Mouse (Mus musculus) MEL (cell line): ENCODE measurements around the gene Numbl. TPM values are rescaled to one million over a fixed set of nuclear protein-coding genes. Genes with fewer than 3 reads are reported as not detected.

Experiments used
- DNase-seq: peaks from one replicate; pipeline ENCODE4 v3.0.0; 2011; ENCODE audit warnings: low read depth, low spot score
- H3K27ac ChIP-seq: 2 replicates; pipeline ENCODE4 v1.5.1; 2012; ENCODE audit warnings: low read depth, mild to moderate bottlenecking, control low read depth, low read length, moderate library complexity; ENCODE audit not compliant: control insufficient read depth
- H3K27me3 ChIP-seq, 2 experiments: fragments of 150-350 bp in 1 of 2; sonication (generic) in 1 of 2; 2 replicates each; pipeline ENCODE4 v1.6.1; 2012; ENCODE audit warnings: low read length in 2 of 2, mild to moderate bottlenecking in 2 of 2, improper control_type of control experiment in 1 of 2, moderate library complexity in 1 of 2; ENCODE audit not compliant: insufficient read depth in 2 of 2, control insufficient read depth in 1 of 2
- H3K36me3 ChIP-seq, 2 experiments: 2 replicates each; pipeline ENCODE4 v1.6.1; 2012 to 2014; ENCODE audit warnings: low read length in 2 of 2, improper control_type of control experiment in 1 of 2, inconsistent platforms in 1 of 2, mild to moderate bottlenecking in 1 of 2; ENCODE audit not compliant: insufficient read depth in 2 of 2, control insufficient read depth in 1 of 2
- H3K4me1 ChIP-seq, 2 experiments: fragments of 150-350 bp in 1 of 2; sonication (generic) in 1 of 2; 2 replicates each; pipeline ENCODE4 v1.6.1; 2012; ENCODE audit warnings: low read length in 2 of 2, improper control_type of control experiment in 1 of 2, mild to moderate bottlenecking in 1 of 2; ENCODE audit not compliant: insufficient read depth in 2 of 2, control insufficient read depth in 1 of 2
- H3K4me3 ChIP-seq, 2 experiments: fragments of 150-350 bp in 1 of 2; sonication (generic) in 1 of 2; 2 replicates each; pipeline ENCODE4 v1.5.1; 2012; ENCODE audit warnings: low read depth in 2 of 2, low read length in 2 of 2, mild to moderate bottlenecking in 2 of 2, moderate library complexity in 2 of 2, control low read depth in 1 of 2, improper control_type of control experiment in 1 of 2; ENCODE audit not compliant: control insufficient read depth in 1 of 2, insufficient read depth in 1 of 2
- H3K79me2 ChIP-seq: 2 replicates; pipeline ENCODE4 v1.6.1; 2012; ENCODE audit warnings: mild to moderate bottlenecking, low read length, moderate library complexity; ENCODE audit not compliant: control insufficient read depth, poor library complexity, insufficient read depth
- H3K9ac ChIP-seq: 2 replicates; pipeline ENCODE4 v1.6.1; 2012; ENCODE audit warnings: low read depth, mild to moderate bottlenecking, control low read depth, low read length, moderate library complexity; ENCODE audit not compliant: control insufficient read depth, poor library complexity, severe bottlenecking
- H3K9me3 ChIP-seq: fragments of 150-350 bp; sonication (generic); replicated peaks from 2 replicates; pipeline ENCODE4 v1.6.1; 2012; ENCODE audit warnings: mild to moderate bottlenecking, low read length, improper control_type of control experiment, moderate library complexity; ENCODE audit not compliant: insufficient read depth
- BHLHE40 ChIP-seq: IDR thresholded peaks from 2 replicates; pipeline ENCODE4 v1.6.1; 2012; ENCODE audit warnings: low read depth, mild to moderate bottlenecking, inconsistent platforms, low read length, improper control_type of control experiment, borderline replicate concordance
- CTCF ChIP-seq, 3 experiments: IDR thresholded peaks in 2 of 3; conservative IDR thresholded peaks in 1 of 3; 2 replicates each; pipeline ENCODE4 v1.5.1; 2011 to 2012; ENCODE audit warnings: low read length in 3 of 3, low read depth in 2 of 3, mild to moderate bottlenecking in 2 of 3, improper control_type of control experiment in 1 of 3, inconsistent platforms in 1 of 3, mixed read lengths in 1 of 3, moderate library complexity in 1 of 3; ENCODE audit not compliant: control insufficient read depth in 1 of 3, insufficient read depth in 1 of 3, poor library complexity in 1 of 3, severe bottlenecking in 1 of 3
- E2F4 ChIP-seq: IDR thresholded peaks from 2 replicates; pipeline ENCODE4 v1.6.1; 2011; ENCODE audit warnings: low read depth, low read length, improper control_type of control experiment, borderline replicate concordance
- ELF1 ChIP-seq: IDR thresholded peaks from 2 replicates; pipeline ENCODE4 v1.6.1; 2014; ENCODE audit warnings: low read depth, mild to moderate bottlenecking, inconsistent platforms, low read length, improper control_type of control experiment, moderate library complexity
- EP300 ChIP-seq, 2 experiments: IDR thresholded peaks; 2 replicates each; pipeline ENCODE4 v1.6.1; 2011; ENCODE audit warnings: improper control_type of control experiment in 2 of 2, low read length in 2 of 2, low read depth in 1 of 2, mild to moderate bottlenecking in 1 of 2
- HCFC1 ChIP-seq: IDR thresholded peaks from 2 replicates; pipeline ENCODE4 v1.6.1; 2012; ENCODE audit warnings: low read depth, mild to moderate bottlenecking, inconsistent platforms, low read length, improper control_type of control experiment, moderate library complexity
- KAT2A ChIP-seq: conservative IDR thresholded peaks from 2 replicates; pipeline ENCODE4 v1.6.1; 2012; ENCODE audit warnings: low read depth, low read length, improper control_type of control experiment, inconsistent platforms
- MXI1 ChIP-seq: IDR thresholded peaks from 2 replicates; pipeline ENCODE4 v1.6.1; 2011; ENCODE audit warnings: mild to moderate bottlenecking, low read depth, low read length, improper control_type of control experiment
- MYB ChIP-seq: IDR thresholded peaks from 2 replicates; pipeline ENCODE4 v1.6.1; 2011; ENCODE audit warnings: mild to moderate bottlenecking, low read depth, low read length, improper control_type of control experiment
- POLR2AphosphoS5 ChIP-seq: IDR thresholded peaks from 2 replicates; pipeline ENCODE4 v1.6.1; 2012; ENCODE audit warnings: low read depth, borderline replicate concordance, mild to moderate bottlenecking, inconsistent platforms, low read length, moderate library complexity, mixed read lengths
- RAD21 ChIP-seq: IDR thresholded peaks from 2 replicates; pipeline ENCODE4 v1.6.1; 2011; ENCODE audit warnings: mild to moderate bottlenecking, low read depth, low read length, improper control_type of control experiment
- SMC3 ChIP-seq: IDR thresholded peaks from 2 replicates; pipeline ENCODE4 v1.6.1; 2011; ENCODE audit warnings: low read depth, low read length, improper control_type of control experiment
- TBP ChIP-seq: IDR thresholded peaks from 2 replicates; pipeline ENCODE4 v1.8.0; 2011; ENCODE audit warnings: low read depth, low read length, improper control_type of control experiment
- UBTF ChIP-seq: IDR thresholded peaks from 2 replicates; pipeline ENCODE4 v1.6.1; 2012; ENCODE audit warnings: low read depth, mild to moderate bottlenecking, inconsistent platforms, low read length, improper control_type of control experiment, moderate library complexity, borderline replicate concordance; ENCODE audit not compliant: insufficient read depth
- USF1 ChIP-seq: IDR thresholded peaks from 2 replicates; pipeline ENCODE4 v1.6.1; 2014; ENCODE audit warnings: low read depth, mild to moderate bottlenecking, inconsistent platforms, low read length, improper control_type of control experiment, moderate library complexity
- ZC3H11A ChIP-seq: IDR thresholded peaks from 2 replicates; pipeline ENCODE4 v1.6.1; 2012; ENCODE audit warnings: low read depth, mild to moderate bottlenecking, inconsistent platforms, low read length, improper control_type of control experiment
- ZKSCAN1 ChIP-seq: IDR thresholded peaks from 2 replicates; pipeline ENCODE4 v1.6.1; 2012; ENCODE audit warnings: low read depth, mild to moderate bottlenecking, inconsistent platforms, low read length, improper control_type of control experiment, moderate library complexity
- ZMIZ1 ChIP-seq: IDR thresholded peaks from 2 replicates; pipeline ENCODE4 v1.6.1; 2012; ENCODE audit warnings: low read depth, mild to moderate bottlenecking, inconsistent platforms, low read length, improper control_type of control experiment, moderate library complexity
- ZNF384 ChIP-seq: IDR thresholded peaks from 2 replicates; pipeline ENCODE4 v1.6.1; 2012; ENCODE audit warnings: low read depth, mild to moderate bottlenecking, inconsistent platforms, low read length, improper control_type of control experiment
- polyA plus RNA-seq, 2 experiments: library from polyadenylated mRNA; stranded (reverse) in 1 of 2; unstranded in 1 of 2; fragments of >175 nt in 1 of 2; fragments of >200 nt in 1 of 2; gene quantifications; 2 replicates each; pipeline versions ENCODE4 v1.2.1 to v1.2.4; 2012; ENCODE audit warnings: low replicate concordance in 2 of 2, low read depth in 1 of 2; ENCODE audit not compliant: insufficient read length in 2 of 2, insufficient read depth in 1 of 2, missing spikeins in 1 of 2
- total RNA-seq: library from RNA; depleted of rRNA; stranded (reverse); fragments of 300-350 nt; gene quantifications from 2 replicates; pipeline ENCODE4 v1.2.3, GENCODE M21; 2012

Gene Numbl
- total and polyA plus RNA-seq, 3 experiments: 2.2 to 10.6 TPM; not detected in 1

- peak; percentile 83 for DNase-seq
- Histone ChIP-seq H3K27me3 (no peaks in the 10 kb centered on the region), H3K4me3 (no peak overlapping the region), H3K4me1 (no peaks in the 10 kb centered on the region), H3K9me3 (no peaks in the 10 kb centered on the region), H3K9ac (no peak overlapping the region), H3K79me2 (no peaks in the 10 kb centered on the region), H3K36me3 (no peaks in the 10 kb centered on the region), H3K27ac (no peak overlapping the region)
- peak; percentile 76 for TF ChIP-seq RAD21
- no peak for TF ChIP-seq UBTF
- TF ChIP-seq BHLHE40: peak; percentile 83; the same call in 1 of the 2 replicates
- TF ChIP-seq SMC3: peak; percentile 73
- no peak for TF ChIP-seq ELF1
- TF ChIP-seq EP300 (IDR thresholded peaks at IDR 0.05; ENCODE audit: low read depth in 1 of 2, low read length in 2 of 2): no peak
- no peak for TF ChIP-seq TBP
- peak; percentile 52 for TF ChIP-seq ZC3H11A
- TF ChIP-seq ZNF384: no peak
- peak in 2 of 3 experiments; percentile 97 to 98 for TF ChIP-seq CTCF (IDR thresholded peaks at IDR 0.05 in 2 of 3, conservative IDR thresholded peaks at IDR 0.05 in 1 of 3; ENCODE audit: control insufficient read depth in 1 of 3, insufficient read depth in 1 of 3, low read depth in 2 of 3, low read length in 3 of 3, poor library complexity in 1 of 3, severe bottlenecking in 1 of 3)
Observed at GRCm38 (mm10) chr7:27302172-27302571, 43.9 kb downstream of the Numbl start.

GRCm38 (mm10) chr7:27305091-27305730, 47.0 kb downstream of the Numbl start:
- Histone ChIP-seq H3K4me1 (no peaks in the 10 kb centered on the region), H3K79me2 (no peaks in the 10 kb centered on the region), H3K27me3 (no peaks in the 10 kb centered on the region), H3K9me3 (no peaks in the 10 kb centered on the region), H3K4me3 (no peak overlapping the region), H3K27ac (no peak overlapping the region), H3K36me3 (no peaks in the 10 kb centered on the region), H3K9ac (no peak overlapping the region)
- DNase-seq: no peak
- TF ChIP-seq MYB (no peak), E2F4 (no peak), POLR2AphosphoS5 (no peak), HCFC1 (no peak), ZMIZ1 (no peak), KAT2A (no peak), MXI1 (no peak), BHLHE40 (no peak), USF1 (no peak), ZKSCAN1 (no peak), TBP (no peak), RAD21 (no peak), CTCF (IDR thresholded peaks at IDR 0.05 in 2 of 3, conservative IDR thresholded peaks at IDR 0.05 in 1 of 3; ENCODE audit: control insufficient read depth in 1 of 3, insufficient read depth in 1 of 3, low read depth in 2 of 3, low read length in 3 of 3, poor library complexity in 1 of 3, severe bottlenecking in 1 of 3) (no peak)
